Mouse (Mus musculus): ENCODE measurements at regions not wholly inside any gene's neighbourhood (a gene's known extent, or its start where the extent isn't known, plus 50 kb on each side); places are given as distances from the start of the nearest gene placed in this dataset.
A peak's percentile ranks its signal among the peaks of the same experiment; 100 is the strongest.
"Not testable (repeated sequence)": the region's sequence is repeated elsewhere in the genome, so short reads cannot be mapped to it uniquely, and the experiment has no call there.

GRCm38 (mm10) chr12:74825664-74826063, 351.5 kb downstream of the Kcnh5 start:
- ATAC-seq (replicated peaks; ENCODE audit: poor library complexity): no peak

- peak; percentile 95 for ATAC-seq (replicated peaks; ENCODE audit: poor library complexity)
Observed at GRCm38 (mm10) chr12:74824735-74825494, 352.2 kb downstream of the Kcnh5 start.

GRCm38 (mm10) chr12:74816181-74816580, 361.0 kb downstream of the Kcnh5 start:
- ATAC-seq (replicated peaks; ENCODE audit: poor library complexity): not testable (repeated sequence)

GRCm38 (mm10) chr12:74808571-74808970, 368.6 kb downstream of the Kcnh5 start:
- ATAC-seq (replicated peaks; ENCODE audit: poor library complexity): not testable (repeated sequence)

- not testable (repeated sequence) for ATAC-seq (replicated peaks; ENCODE audit: poor library complexity)
Observed at GRCm38 (mm10) chr12:74807926-74808325, 369.2 kb downstream of the Kcnh5 start.

- peak; percentile 66 for ATAC-seq (replicated peaks; ENCODE audit: poor library complexity)
Observed at GRCm38 (mm10) chr12:74803740-74804512, 373.2 kb downstream of the Kcnh5 start.

GRCm38 (mm10) chr12:74792036-74792435, 385.1 kb downstream of the Kcnh5 start:
- ATAC-seq (replicated peaks; ENCODE audit: poor library complexity): no peak

GRCm38 (mm10) chr12:74762284-74762683, 414.8 kb downstream of the Kcnh5 start:
- ATAC-seq (replicated peaks; ENCODE audit: poor library complexity): no peak

GRCm38 (mm10) chr12:74745051-74745450, 428.9 kb upstream of the Gm11042 start:
- ATAC-seq (replicated peaks; ENCODE audit: poor library complexity): no peak

- no peak for ATAC-seq (replicated peaks; ENCODE audit: poor library complexity)
Observed at GRCm38 (mm10) chr12:74728866-74729265, 412.7 kb upstream of the Gm11042 start.

- no peak for ATAC-seq (replicated peaks; ENCODE audit: poor library complexity)
Observed at GRCm38 (mm10) chr12:74679149-74679548, 363.0 kb upstream of the Gm11042 start.

- no peak for ATAC-seq (replicated peaks; ENCODE audit: poor library complexity)
Observed at GRCm38 (mm10) chr12:74677835-74678234, 361.6 kb upstream of the Gm11042 start.

GRCm38 (mm10) chr12:74658406-74658805, 342.2 kb upstream of the Gm11042 start:
- ATAC-seq (replicated peaks; ENCODE audit: poor library complexity): no peak

GRCm38 (mm10) chr12:74657036-74657648, 340.9 kb upstream of the Gm11042 start:
- no peak for ATAC-seq (replicated peaks; ENCODE audit: poor library complexity)

- no peak for ATAC-seq (replicated peaks; ENCODE audit: poor library complexity)
Observed at GRCm38 (mm10) chr12:74651256-74651655, 335.1 kb upstream of the Gm11042 start.

- no peak for ATAC-seq (replicated peaks; ENCODE audit: poor library complexity)
Observed at GRCm38 (mm10) chr12:74632827-74633226, 316.6 kb upstream of the Gm11042 start.

GRCm38 (mm10) chr12:74595208-74595607, 279.0 kb upstream of the Gm11042 start:
- no peak for ATAC-seq (replicated peaks; ENCODE audit: poor library complexity)

GRCm38 (mm10) chr12:74554599-74554998, 238.4 kb upstream of the Gm11042 start:
- ATAC-seq (replicated peaks; ENCODE audit: poor library complexity): peak; percentile 54

- no peak for ATAC-seq (replicated peaks; ENCODE audit: poor library complexity)
Observed at GRCm38 (mm10) chr12:74544172-74544571, 228.0 kb upstream of the Gm11042 start.

GRCm38 (mm10) chr12:74534882-74535281, 218.7 kb upstream of the Gm11042 start:
- no peak for ATAC-seq (replicated peaks; ENCODE audit: poor library complexity)

GRCm38 (mm10) chr12:74528983-74529566, 212.9 kb upstream of the Gm11042 start:
- no peak for ATAC-seq (replicated peaks; ENCODE audit: poor library complexity)
